Mouse (Mus musculus) spleen, postnatal 14 days (tissue): ENCODE data around the gene Ubald1.

Experiments
- DNase-seq, 2 experiments: peaks; one replicate each; pipeline ENCODE4 v3.0.0; 2021 to 2022; ENCODE audit warnings: low spot score in 2 of 2

The Ubald1 gene

GRCm38 (mm10) chr16:4899711-4900110 is 19.6 kb upstream of the Ubald1 start:
- DNase-seq = no peak

GRCm38 (mm10) chr16:4898881-4899280 is 18.8 kb upstream of the Ubald1 start:
- DNase-seq = no peak

GRCm38 (mm10) chr16:4897146-4897730 is 17.1 kb upstream of the Ubald1 start:
- DNase-seq = no peak

GRCm38 (mm10) chr16:4896249-4897027 is 16.3 kb upstream of the Ubald1 start:
- no peak for DNase-seq

GRCm38 (mm10) chr16:4894201-4894908 is 14.2 kb upstream of the Ubald1 start:
- DNase-seq = no peak

- DNase-seq = no peak
Measured at GRCm38 (mm10) chr16:4892171-4892570, 12.1 kb upstream of the Ubald1 start.

- DNase-seq = no peak
Measured at GRCm38 (mm10) chr16:4890201-4890709, 10.1 kb upstream of the Ubald1 start.

GRCm38 (mm10) chr16:4886690-4887020 is 6.5 kb upstream of the Ubald1 start:
- no peak for DNase-seq

GRCm38 (mm10) chr16:4885760-4886689 is 5.9 kb upstream of the Ubald1 start, which contains the start of gene Mgrn1:
Gene Mgrn1 (plus strand): TSS chr16:4886249.
- peak; percentile 64 to 70 for DNase-seq

GRCm38 (mm10) chr16:4884930-4885329 is 4.8 kb upstream of the Ubald1 start:
- no peak for DNase-seq

- no peak for DNase-seq
Measured at GRCm38 (mm10) chr16:4881400-4882351, 1.6 kb upstream of the Ubald1 start.

- peak; percentile 78 to 85 for DNase-seq
Measured at GRCm38 (mm10) chr16:4879708-4880124, 399 bp downstream of the Ubald1 start.

- DNase-seq = peak in 1 of 2 experiments; percentile 35
Measured at GRCm38 (mm10) chr16:4879101-4879707, 911 bp downstream of the Ubald1 start.

- DNase-seq = peak in 1 of 2 experiments; percentile 34
Measured at GRCm38 (mm10) chr16:4878192-4878885, 1.8 kb downstream of the Ubald1 start.

GRCm38 (mm10) chr16:4877701-4878100 is 2.4 kb downstream of the Ubald1 start:
- no peak for DNase-seq

GRCm38 (mm10) chr16:4877195-4877594 is 2.9 kb downstream of the Ubald1 start:
- no peak for DNase-seq

- DNase-seq = no peak
Measured at GRCm38 (mm10) chr16:4876033-4876680, 4.0 kb downstream of the Ubald1 start.

- DNase-seq = no peak
Measured at GRCm38 (mm10) chr16:4875198-4876032, 4.7 kb downstream of the Ubald1 start.
